Mouse (Mus musculus) lung, postnatal 0 days (tissue): ENCODE results near the gene Fbxo3.

Source experiments
- CTCF ChIP-seq: IDR thresholded peaks from 2 replicates; pipeline ENCODE4 v1.5.1; 2016; ENCODE audit warnings: antibody characterized with exemption, mild to moderate bottlenecking
- EP300 ChIP-seq: IDR thresholded peaks from 2 replicates; pipeline ENCODE4 v1.6.1; 2016; ENCODE audit warnings: antibody characterized with exemption, mild to moderate bottlenecking, control low read depth

GRCm38 (mm10) chr2:104035595-104035994 is 8.1 kb downstream of the Fbxo3 start:
- TF ChIP-seq CTCF (no peak), EP300 (no peak)
